Mouse (Mus musculus) C2C12 (cell line): Measurements from ENCODE around the gene Rptor. TPM values are rescaled to one million over a fixed set of nuclear protein-coding genes. Genes with fewer than 3 reads are reported as not detected.

ENCODE experiments used
- H3K27me3 ChIP-seq: one replicate; pipeline ENCODE4 v1.6.1; 2011; ENCODE audit not compliant: control insufficient read depth, insufficient read depth, insufficient read length
- H3K36me3 ChIP-seq: one replicate; pipeline ENCODE4 v1.6.1; 2011; ENCODE audit not compliant: control insufficient read depth, insufficient read depth
- H3K4me3 ChIP-seq: one replicate; pipeline ENCODE4 v1.5.1; 2011; ENCODE audit warnings: mild to moderate bottlenecking, control low read depth; ENCODE audit not compliant: poor library complexity, insufficient read depth, severe bottlenecking
- H3K79me2 ChIP-seq: one replicate; pipeline ENCODE4 v1.6.1; 2011; ENCODE audit not compliant: control insufficient read depth, insufficient read depth
- H3K79me3 ChIP-seq: one replicate; pipeline ENCODE4 v1.6.1; 2011; ENCODE audit warnings: low read depth, control low read depth
- H3ac ChIP-seq: one replicate; pipeline ENCODE3; 2011; ENCODE audit warnings: low read depth; ENCODE audit not compliant: control insufficient read depth, insufficient read length
- CEBPB ChIP-seq: IDR thresholded peaks from one replicate; pipeline ENCODE4 v1.6.1; 2011; ENCODE audit warnings: low read depth, mild to moderate bottlenecking, control low read depth, moderate library complexity
- CTCF ChIP-seq: IDR thresholded peaks from one replicate; pipeline ENCODE4 v1.5.1; 2011; ENCODE audit not compliant: control insufficient read depth, insufficient read depth, insufficient read length
- FOSL1 ChIP-seq: IDR thresholded peaks from one replicate; pipeline ENCODE4 v1.8.0; 2011; ENCODE audit warnings: mild to moderate bottlenecking, low read length; ENCODE audit not compliant: poor library complexity, insufficient read depth, severe bottlenecking
- MAX ChIP-seq: IDR thresholded peaks from one replicate; pipeline ENCODE4 v1.6.1; 2011; ENCODE audit warnings: mild to moderate bottlenecking, control low read depth
- MYOD1 ChIP-seq: IDR thresholded peaks from one replicate; pipeline ENCODE4 v1.6.1; 2011; ENCODE audit warnings: low read depth; ENCODE audit not compliant: control insufficient read depth, insufficient read length
- MYOG ChIP-seq: IDR thresholded peaks from one replicate; pipeline ENCODE4 v1.6.1; 2011; ENCODE audit not compliant: control insufficient read depth, insufficient read length; ENCODE audit errors: extremely low read depth
- USF1 ChIP-seq: IDR thresholded peaks from one replicate; pipeline ENCODE4 v1.6.1; 2011; ENCODE audit warnings: low read depth, mild to moderate bottlenecking, control low read depth, moderate library complexity
- polyA plus RNA-seq: library from polyadenylated mRNA; unstranded; fragments of >200 nt; fragmentation: generic; extraction: Trizol; gene quantifications from one replicate; pipeline ENCODE4 v1.2.1, GENCODE M21; 2012; ENCODE audit warnings: missing spikeins

The Rptor gene
- polyA plus RNA-seq, 1 experiment: 34.8 TPM

GRCm38 (mm10) chr11:119937216-119937615 is 334.5 kb downstream of the Rptor start:
- H3ac ChIP-seq: no peak overlapping the region
- H3K36me3 ChIP-seq: peaks cover 5% of the 10 kb centered on the region
- TF ChIP-seq MYOG (no peak), MYOD1 (no peak), CTCF (no peak), CEBPB (no peak), MAX (no peak), USF1 (no peak), FOSL1 (no peak)
- peaks cover 1% of the 10 kb centered on the region for H3K79me3 ChIP-seq
- H3K79me2 ChIP-seq: peaks cover 36% of the 10 kb centered on the region
- H3K4me3 ChIP-seq: no peak overlapping the region
- H3K27me3 ChIP-seq: no peaks in the 10 kb centered on the region

DNA sequence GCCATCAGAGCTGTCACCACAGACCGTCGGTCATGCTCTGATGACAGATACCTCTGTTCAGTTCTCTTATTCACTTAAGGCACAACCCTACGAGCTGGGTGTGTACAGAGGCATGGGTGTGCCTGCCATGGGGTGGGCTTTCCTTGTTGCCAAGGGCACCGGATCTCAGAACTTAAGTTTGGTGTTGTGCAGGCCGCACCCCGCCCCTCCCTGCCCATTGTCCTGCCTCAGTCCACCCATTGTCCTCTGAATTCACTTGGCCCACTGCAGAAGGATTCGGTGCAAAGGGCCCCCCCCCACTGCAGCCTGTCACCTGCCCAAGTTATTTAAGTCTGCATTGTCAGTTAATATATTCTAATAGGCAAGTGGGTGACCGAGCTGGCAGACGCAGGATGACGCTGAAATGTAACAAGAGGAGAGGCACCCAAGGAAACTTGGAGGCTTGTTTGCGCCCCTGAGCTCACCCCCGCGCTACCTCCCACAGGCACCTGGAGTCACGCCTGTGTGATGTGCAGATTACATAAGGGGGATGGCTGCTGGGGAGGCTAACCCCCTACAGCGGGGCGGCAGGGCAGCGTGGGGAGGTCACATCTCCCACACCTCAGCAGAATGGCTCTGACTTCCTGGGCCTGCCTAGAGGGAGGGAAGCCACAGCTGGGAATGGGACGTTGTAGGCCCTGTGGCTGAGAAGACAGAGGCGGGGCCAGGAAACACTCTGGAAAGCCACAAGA is 335.2 kb downstream of the Rptor start:
- Histone ChIP-seq H3K27me3 (no peaks in the 10 kb centered on the region), H3ac (no peak overlapping the region), H3K79me2 (peaks cover 37% of the 10 kb centered on the region), H3K79me3 (peaks cover 1% of the 10 kb centered on the region), H3K4me3 (no peak overlapping the region), H3K36me3 (peaks cover 5% of the 10 kb centered on the region)
- TF ChIP-seq USF1: no peak
- TF ChIP-seq MYOD1: no peak
- TF ChIP-seq FOSL1: no peak
- no peak for TF ChIP-seq CEBPB
- TF ChIP-seq CTCF: no peak
- no peak for TF ChIP-seq MYOG
- TF ChIP-seq MAX: no peak

DNA sequence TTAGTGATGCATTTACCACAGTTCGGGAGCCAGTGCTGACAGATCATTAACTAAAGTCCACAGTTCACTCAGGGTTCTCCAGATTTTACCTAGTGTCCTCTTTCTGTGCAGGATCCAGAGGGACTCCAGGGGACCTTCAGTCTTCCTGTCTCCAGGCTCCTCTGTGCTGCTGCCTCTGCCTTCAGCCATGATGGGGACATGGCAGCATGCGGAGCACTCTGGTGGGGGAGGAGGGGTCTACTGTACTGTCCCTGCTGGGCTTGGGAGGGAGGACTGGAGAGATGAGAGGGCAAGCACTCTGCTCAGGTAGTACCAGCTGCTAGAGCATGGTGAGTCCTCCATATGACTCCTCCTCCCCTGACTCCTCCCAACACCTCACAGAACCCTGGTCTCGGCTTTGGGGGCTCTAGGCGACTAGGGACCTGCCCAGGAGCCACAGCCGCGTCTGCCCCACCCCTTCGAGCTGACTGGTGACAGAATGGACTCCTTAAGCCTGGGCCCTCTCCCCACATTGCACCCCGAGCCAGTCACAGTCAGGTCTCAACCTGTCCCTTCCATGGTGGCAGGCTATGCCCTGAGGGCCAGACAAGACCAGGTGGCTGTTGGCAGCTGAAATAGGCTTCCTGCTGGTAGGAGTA is 336.5 kb downstream of the Rptor start:
- no peak for TF ChIP-seq MYOG
- no peak for TF ChIP-seq MAX
- TF ChIP-seq FOSL1: no peak
- TF ChIP-seq CEBPB: no peak
- TF ChIP-seq USF1: no peak
- no peak for TF ChIP-seq CTCF
- TF ChIP-seq MYOD1: no peak
- no peaks in the 10 kb centered on the region for H3K27me3 ChIP-seq
- H3K36me3 ChIP-seq: peaks cover 5% of the 10 kb centered on the region
- no peak overlapping the region for H3K4me3 ChIP-seq
- peaks cover 49% of the 10 kb centered on the region for H3K79me2 ChIP-seq
- H3ac ChIP-seq: no peak overlapping the region
- H3K79me3 ChIP-seq: peaks cover 13% of the 10 kb centered on the region

- Histone ChIP-seq H3K4me3 (no peak overlapping the region), H3K27me3 (no peaks in the 10 kb centered on the region), H3K36me3 (peaks cover 8% of the 10 kb centered on the region), H3K79me2 (peaks cover 55% of the 10 kb centered on the region), H3ac (no peak overlapping the region), H3K79me3 (peaks cover 18% of the 10 kb centered on the region)
- TF ChIP-seq MYOD1 (no peak), CTCF (no peak), CEBPB (no peak), MAX (no peak), USF1 (no peak), FOSL1 (no peak), MYOG (no peak)
Measured at GRCm38 (mm10) chr11:119939711-119940106, 337.0 kb downstream of the Rptor start.

GRCm38 (mm10) chr11:119940142-119940541 is 337.4 kb downstream of the Rptor start:
- Histone ChIP-seq H3K79me3 (peaks cover 22% of the 10 kb centered on the region), H3ac (no peak overlapping the region), H3K36me3 (peaks cover 12% of the 10 kb centered on the region), H3K4me3 (no peak overlapping the region), H3K27me3 (no peaks in the 10 kb centered on the region), H3K79me2 (peaks cover 59% of the 10 kb centered on the region)
- TF ChIP-seq CTCF (no peak), MYOD1 (no peak), FOSL1 (no peak), CEBPB (no peak), MAX (no peak), USF1 (no peak), MYOG (no peak)
